Mouse (Mus musculus): ENCODE measurements around the gene Kif11.

Kif11 gene

GRCm38 (mm10) chr19:37376841-37377240, 638 bp downstream of the Kif11 start:
- in situ Hi-C loops (cut with MboI, MseI): no loop called here

GRCm38 (mm10) chr19:37377404-37377990, 1.3 kb downstream of the Kif11 start:
- in situ Hi-C loops (cut with MboI, MseI): no loop called here

- in situ Hi-C loops (cut with MboI, MseI): no loop called here
Observed at GRCm38 (mm10) chr19:37378816-37379215, 2.6 kb downstream of the Kif11 start.

GRCm38 (mm10) chr19:37386126-37386525, 9.9 kb downstream of the Kif11 start:
- in situ Hi-C loops (cut with MboI, MseI): loop anchor here (5.0 kb wide), 1 partner anchor 524 kb away; no protein-coding TSS in a partner anchor

GRCm38 (mm10) chr19:37391869-37392268, 15.7 kb downstream of the Kif11 start:
- in situ Hi-C loops (cut with MboI, MseI): no loop called here

- in situ Hi-C loops (cut with MboI, MseI): no loop called here
Observed at GRCm38 (mm10) chr19:37396279-37396678, 20.1 kb downstream of the Kif11 start.

GRCm38 (mm10) chr19:37400936-37401335, 24.7 kb downstream of the Kif11 start:
- in situ Hi-C loops (cut with MboI, MseI): loop anchor here (10.0 to 25.0 kb wide), 2 partner anchors 994 to 1561 kb away; partner anchors contain the start of gene Slc35g1

GRCm38 (mm10) chr19:37418294-37418693, 42.1 kb downstream of the Kif11 start:
- in situ Hi-C loops (cut with MboI, MseI): loop anchor here (25.0 kb wide), 1 partner anchor 1544 kb away; no protein-coding TSS in a partner anchor

- in situ Hi-C loops (cut with MboI, MseI): loop anchor here (25.0 kb wide), 1 partner anchor 1543 kb away; no protein-coding TSS in a partner anchor
Observed at GRCm38 (mm10) chr19:37419613-37420012, 43.4 kb downstream of the Kif11 start.

- in situ Hi-C loops (cut with MboI, MseI): no loop called here
Observed at GRCm38 (mm10) chr19:37428589-37428988, 52.4 kb downstream of the Kif11 start.

GRCm38 (mm10) chr19:37431139-37431756, 55.0 kb downstream of the Kif11 start:
- in situ Hi-C loops (cut with MboI, MseI): loop anchor here (5.0 kb wide), 1 partner anchor 116 kb away; no protein-coding TSS in a partner anchor

GRCm38 (mm10) chr19:37432868-37433570, 56.8 kb downstream of the Kif11 start:
- in situ Hi-C loops (cut with MboI, MseI): loop anchor here (5.0 kb wide), 1 partner anchor 114 kb away; no protein-coding TSS in a partner anchor

- in situ Hi-C loops (cut with MboI, MseI): loop anchor here (5.0 kb wide), 1 partner anchor 113 kb away; no protein-coding TSS in a partner anchor
Observed at GRCm38 (mm10) chr19:37433895-37434262, 57.7 kb downstream of the Kif11 start.

- in situ Hi-C loops (cut with MboI, MseI): loop anchor here (5.0 kb wide), 1 partner anchor 113 kb away; no protein-coding TSS in a partner anchor
Observed at GRCm38 (mm10) chr19:37434263-37434951, 58.2 kb downstream of the Kif11 start, which contains the start of gene Hhex. TSS of gene Hhex (plus strand) at chr19:37434810.

GRCm38 (mm10) chr19:37435041-37435852, 59.0 kb downstream of the Kif11 start:
- in situ Hi-C loops (cut with MboI, MseI): no loop called here

- in situ Hi-C loops (cut with MboI, MseI): no loop called here
Observed at GRCm38 (mm10) chr19:37435853-37436174, 59.6 kb downstream of the Kif11 start.

- in situ Hi-C loops (cut with MboI, MseI): no loop called here
Observed at GRCm38 (mm10) chr19:37436514-37437288, 60.5 kb downstream of the Kif11 start.

GRCm38 (mm10) chr19:37437289-37437606, 61.0 kb downstream of the Kif11 start:
- in situ Hi-C loops (cut with MboI, MseI): no loop called here

GRCm38 (mm10) chr19:37440181-37440580, 64.0 kb downstream of the Kif11 start:
- in situ Hi-C loops (cut with MboI, MseI): no loop called here
